Mouse (Mus musculus): ENCODE results near the gene Jakmip3. TPM values are rescaled to one million over a fixed set of nuclear protein-coding genes. Genes with fewer than 3 reads are reported as not detected.
A peak's percentile ranks its signal among the peaks of the same experiment; 100 is the strongest.

Gene Jakmip3
- polyA plus RNA-seq, 1 experiment = not detected

- Histone ChIP-seq H3K27me3 (ENCODE audit: control insufficient read depth, insufficient read depth, low read length) (peaks cover 20% of the 10 kb centered on the region), H3K27ac (ENCODE audit: insufficient read depth, low read depth, low read length) (no peak within 1 kb of the TSS), H3K36me3 (ENCODE audit: control insufficient read depth, insufficient read depth, low read length) (no peaks in the 10 kb centered on the region), H3K4me1 (ENCODE audit: control insufficient read depth, insufficient read depth, insufficient read length, low read length) (peaks cover 4% of the 10 kb centered on the region; the same call in 1 of the 2 replicates), H3K4me3 (ENCODE audit: low read depth, low read length) (peak within 1 kb of the TSS; percentile 55)
- TF ChIP-seq CTCF (IDR thresholded peaks at IDR 0.05; ENCODE audit: extremely low read depth, insufficient read length, insufficient replicate concordance, low read depth, low read length) = no peak
- TF ChIP-seq POLR2A (IDR thresholded peaks at IDR 0.05; ENCODE audit: low read depth, low read length) = no peak
- WGBS = 8% methylated on average over 32 of the region's 32 CpGs
Observed at GRCm38 (mm10) chr7:139085629-139086194, 145.2 kb downstream of the Jakmip3 start, which contains the start of gene Dpysl4. Gene Dpysl4 (plus strand): TSS chr7:139086001.

GRCm38 (mm10) chr7:139086195-139087158 lies 145.9 kb downstream of the Jakmip3 start:
- peak overlapping the region; percentile 55 for H3K4me3 ChIP-seq (ENCODE audit: low read depth, low read length)
- peaks cover 4% of the 10 kb centered on the region; the same call in 1 of the 2 replicates for H3K4me1 ChIP-seq (ENCODE audit: control insufficient read depth, insufficient read depth, insufficient read length, low read length)
- WGBS = 7% methylated on average over 61 of the region's 61 CpGs
- TF ChIP-seq CTCF (IDR thresholded peaks at IDR 0.05; ENCODE audit: extremely low read depth, insufficient read length, insufficient replicate concordance, low read depth, low read length) (no peak), POLR2A (IDR thresholded peaks at IDR 0.05; ENCODE audit: low read depth, low read length) (no peak)
- H3K36me3 ChIP-seq (ENCODE audit: control insufficient read depth, insufficient read depth, low read length) = no peaks in the 10 kb centered on the region
- H3K27me3 ChIP-seq (ENCODE audit: control insufficient read depth, insufficient read depth, low read length) = peaks cover 20% of the 10 kb centered on the region
- no peak overlapping the region for H3K27ac ChIP-seq (ENCODE audit: insufficient read depth, low read depth, low read length)

- Histone ChIP-seq H3K36me3 (ENCODE audit: control insufficient read depth, insufficient read depth, low read length) (no peaks in the 10 kb centered on the region), H3K4me3 (ENCODE audit: low read depth, low read length) (no peak overlapping the region), H3K27ac (ENCODE audit: insufficient read depth, low read depth, low read length) (no peak overlapping the region), H3K27me3 (ENCODE audit: control insufficient read depth, insufficient read depth, low read length) (peaks cover 20% of the 10 kb centered on the region), H3K4me1 (ENCODE audit: control insufficient read depth, insufficient read depth, insufficient read length, low read length) (peaks cover 4% of the 10 kb centered on the region; the same call in 1 of the 2 replicates)
- 55% methylated on average over 2 of the region's 2 CpGs for WGBS
- TF ChIP-seq POLR2A (IDR thresholded peaks at IDR 0.05; ENCODE audit: low read depth, low read length) (no peak), CTCF (IDR thresholded peaks at IDR 0.05; ENCODE audit: extremely low read depth, insufficient read length, insufficient replicate concordance, low read depth, low read length) (no peak)
Observed at GRCm38 (mm10) chr7:139087801-139088200, 147.3 kb downstream of the Jakmip3 start.

GRCm38 (mm10) chr7:139089892-139090874 lies 149.7 kb downstream of the Jakmip3 start:
- H3K27ac ChIP-seq (ENCODE audit: insufficient read depth, low read depth, low read length) = no peak overlapping the region
- H3K4me1 ChIP-seq (ENCODE audit: control insufficient read depth, insufficient read depth, insufficient read length, low read length) = peaks cover 4% of the 10 kb centered on the region; the same call in 1 of the 2 replicates
- TF ChIP-seq CTCF (IDR thresholded peaks at IDR 0.05; ENCODE audit: extremely low read depth, insufficient read length, insufficient replicate concordance, low read depth, low read length) (no peak), POLR2A (IDR thresholded peaks at IDR 0.05; ENCODE audit: low read depth, low read length) (no peak)
- H3K27me3 ChIP-seq (ENCODE audit: control insufficient read depth, insufficient read depth, low read length) = peaks cover 20% of the 10 kb centered on the region
- H3K4me3 ChIP-seq (ENCODE audit: low read depth, low read length) = no peak overlapping the region
- WGBS = 83% methylated on average over 12 of the region's 12 CpGs
- no peaks in the 10 kb centered on the region for H3K36me3 ChIP-seq (ENCODE audit: control insufficient read depth, insufficient read depth, low read length)

GRCm38 (mm10) chr7:139091681-139092080 lies 151.2 kb downstream of the Jakmip3 start:
- no peak overlapping the region for H3K4me3 ChIP-seq (ENCODE audit: low read depth, low read length)

GRCm38 (mm10) chr7:139092676-139093075 lies 152.1 kb downstream of the Jakmip3 start:
- Histone ChIP-seq H3K36me3 (ENCODE audit: control insufficient read depth, insufficient read depth, low read length) (no peaks in the 10 kb centered on the region), H3K4me3 (ENCODE audit: low read depth, low read length) (no peak overlapping the region), H3K27ac (ENCODE audit: insufficient read depth, low read depth, low read length) (no peak overlapping the region), H3K27me3 (ENCODE audit: control insufficient read depth, insufficient read depth, low read length) (no peaks in the 10 kb centered on the region), H3K4me1 (ENCODE audit: control insufficient read depth, insufficient read depth, insufficient read length, low read length) (no peaks in the 10 kb centered on the region)
- 82% methylated on average over 5 of the region's 5 CpGs for WGBS
- no peak for TF ChIP-seq POLR2A (IDR thresholded peaks at IDR 0.05; ENCODE audit: low read depth, low read length)
- TF ChIP-seq CTCF (IDR thresholded peaks at IDR 0.05; ENCODE audit: extremely low read depth, insufficient read length, insufficient replicate concordance, low read depth, low read length) = no peak

More at GRCm38 (mm10) chr7:139091681-139092080, 151.2 kb downstream of the Jakmip3 start:
- no peaks in the 10 kb centered on the region for H3K4me1 ChIP-seq (ENCODE audit: control insufficient read depth, insufficient read depth, insufficient read length, low read length)
- WGBS = 86% methylated on average over 9 of the region's 9 CpGs
- no peak overlapping the region for H3K27ac ChIP-seq (ENCODE audit: insufficient read depth, low read depth, low read length)
- TF ChIP-seq POLR2A (IDR thresholded peaks at IDR 0.05; ENCODE audit: low read depth, low read length) (no peak), CTCF (IDR thresholded peaks at IDR 0.05; ENCODE audit: extremely low read depth, insufficient read length, insufficient replicate concordance, low read depth, low read length) (no peak)
- no peaks in the 10 kb centered on the region for H3K36me3 ChIP-seq (ENCODE audit: control insufficient read depth, insufficient read depth, low read length)
- H3K27me3 ChIP-seq (ENCODE audit: control insufficient read depth, insufficient read depth, low read length) = 0 out of 2 replicates have a peak, but pooled peaks cover 6% of the 10 kb centered on the region
